Comparison of ENCODE assay signal across 9 mouse cellular contexts in the genomic region with DNA sequence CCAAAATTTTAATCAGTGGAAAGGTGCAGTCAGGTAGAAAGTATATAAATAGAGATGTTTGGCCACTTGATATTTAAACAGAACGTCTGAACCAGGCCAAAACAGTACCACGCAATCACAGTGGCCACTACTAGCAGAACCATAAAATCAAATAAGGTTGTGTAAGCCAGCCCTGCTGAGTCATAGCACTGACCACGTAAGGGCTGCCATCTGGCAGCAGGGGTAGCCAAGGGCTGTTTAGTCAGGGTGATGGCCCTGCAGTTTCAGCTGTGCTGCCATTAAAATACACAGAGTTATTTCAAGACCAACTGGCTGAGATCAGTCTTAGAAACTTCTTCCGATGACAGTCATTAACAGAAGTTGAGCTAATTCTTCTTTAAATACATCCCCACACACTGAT. TPM values are rescaled to one million over a fixed set of nuclear protein-coding genes. Genes with fewer than 3 reads are reported as not detected.
DNase-seq lines count a peak whose midpoint lies in the region; ATAC-seq and TF ChIP-seq lines count a peak whose summit lies in the region.
"Had no signal": no experiment of that assay in that cellular context is flagged by ENCODE, and none has a peak within 500 bp of the region (broad histone marks: within the 10 kb centered on the region; RNA-seq: fewer than 3 reads in every experiment).

No protein-coding gene starts in this region.

- no peak overlapping the region for H3K4me3 ChIP-seq in C2C12 (ENCODE audit: insufficient read depth, poor library complexity, severe bottlenecking)
- H3K4me3 ChIP-seq in lung, postnatal 0 days (ENCODE audit: low read depth, low read length) = no peak overlapping the region
- H3K4me3 ChIP-seq: erythroblast, embryonic 14.5 days had no signal

- POLR2A ChIA-PET in Patski (lab: Charles Lee) = no interaction called here

- no peaks in the 10 kb centered on the region for H3K4me1 ChIP-seq in lung, postnatal 0 days (ENCODE audit: insufficient read depth, low read depth, low read length)

- H3K79me3 ChIP-seq in C2C12 (ENCODE audit: low read depth) = no peaks in the 10 kb centered on the region

- no peak overlapping the region for H3K9ac ChIP-seq in lung, postnatal 0 days (replicated peaks; ENCODE audit: low read depth)

- in situ Hi-C loops in Patski (cut with MboI; ENCODE audit: low pct_unique_long_range_greater_than_20kb) = no loop called here

- no peak for TF ChIP-seq EP300 in lung, postnatal 0 days (IDR thresholded peaks at IDR 0.05)

- no peaks in the 10 kb centered on the region for H3K79me2 ChIP-seq in C2C12 (ENCODE audit: control insufficient read depth, insufficient read depth)

- H3K36me3 ChIP-seq in C2C12 (ENCODE audit: control insufficient read depth, insufficient read depth) = no peaks in the 10 kb centered on the region
- H3K36me3 ChIP-seq in lung, postnatal 0 days (ENCODE audit: insufficient read depth, low read length) = no peaks in the 10 kb centered on the region

- H3K9me3 ChIP-seq in lung, postnatal 0 days (ENCODE audit: low read length) = no peaks in the 10 kb centered on the region

- DNase-seq in Patski (ENCODE audit: low read depth, low spot score) = peak; percentile 68
- peak; percentile 75 to 78 for DNase-seq in cerebellum, postnatal 36 days
- peak; percentile 27 for DNase-seq in lung, postnatal 0 days (ENCODE audit: low spot score)
- no peak for DNase-seq in testis, postnatal 10 days (ENCODE audit: low spot score)
- DNase-seq in retina, embryonic 14.5 days (ENCODE audit: low spot score) = no peak
- no peak for DNase-seq in layer of hippocampus, adult 11-12 months (ENCODE audit: low spot score)

- ATAC-seq in Patski = peak; percentile 60
- ATAC-seq in lung, postnatal 0 days = peak; percentile 42; the same call in 1 of the 2 replicates
- ATAC-seq: hindbrain, embryonic 16.5 days had no signal

- H3K27me3 ChIP-seq in C2C12 (ENCODE audit: control insufficient read depth, insufficient read depth, insufficient read length) = no peaks in the 10 kb centered on the region
- H3K27me3 ChIP-seq in Patski = no peaks in the 10 kb centered on the region
- H3K27me3 ChIP-seq in lung, postnatal 0 days (replicated peaks; ENCODE audit: insufficient read depth, low read length) = no peaks in the 10 kb centered on the region

- no peak overlapping the region for H3K27ac ChIP-seq in lung, postnatal 0 days (ENCODE audit: low read length)

- no peak overlapping the region for H3K4me2 ChIP-seq in lung, postnatal 0 days (replicated peaks; ENCODE audit: low read depth, low read length)

- no peak overlapping the region for H3ac ChIP-seq in C2C12 (ENCODE audit: control insufficient read depth, insufficient read length, low read depth)

- TF ChIP-seq CTCF in C2C12 (IDR thresholded peaks at IDR 0.05; ENCODE audit: control insufficient read depth, insufficient read depth, insufficient read length) (no peak), Patski (IDR thresholded peaks at IDR 0.05) (no peak)
- TF ChIP-seq CTCF in lung, postnatal 0 days (IDR thresholded peaks at IDR 0.05) = no peak

- CTCF ChIA-PET in Patski (lab: Charles Lee) = interaction anchor here (1.0 kb wide), 1 partner anchor 10 kb away, joined by 3 read pairs; no protein-coding TSS in a partner anchor

- 62% methylated on average over 4 of the region's 4 CpGs for WGBS in lung, postnatal 0 days

TF ChIP-seq in C2C12, 6 proteins besides CTCF, POLR2A, EP300 and RAD21:
- TF ChIP-seq CEBPB (IDR thresholded peaks at IDR 0.05; ENCODE audit: low read depth) (peak; percentile 88), USF1 (IDR thresholded peaks at IDR 0.05; ENCODE audit: low read depth) (no peak), MAX (IDR thresholded peaks at IDR 0.05) (peak; percentile 55), MYOD1 (IDR thresholded peaks at IDR 0.05; ENCODE audit: control insufficient read depth, insufficient read length, low read depth) (peak; percentile 69), FOSL1 (IDR thresholded peaks at IDR 0.05; ENCODE audit: insufficient read depth, low read length, poor library complexity, severe bottlenecking) (peak; percentile 55), MYOG (IDR thresholded peaks at IDR 0.05; ENCODE audit: control insufficient read depth, extremely low read depth, insufficient read length) (no peak)

RNA-seq across cellular contexts. Expression of a gene that starts 5.5 kb away (rescaled TPM):
- polyA plus RNA-seq in C2C12 (2012; fragmentation: generic; extraction: Trizol) = 83.6 TPM
- 135 TPM for polyA plus RNA-seq in Patski (2021)
- 61.6 and 69.9 TPM in 2 replicates for polyA plus RNA-seq in lung, postnatal 0 days (2015; fragmentation: Nextera tagmentation; extraction: Ambion mirVana)

RNA-seq across cellular contexts. Expression of a gene that starts 5.8 kb away (rescaled TPM):
- polyA plus RNA-seq in C2C12 (2012; fragmentation: generic; extraction: Trizol) (0.35 TPM), Patski (2021) (0.95 TPM)
- polyA plus RNA-seq in lung, postnatal 0 days (2015; fragmentation: Nextera tagmentation; extraction: Ambion mirVana) = 0.57 and 0.83 TPM in 2 replicates
- polyA plus RNA-seq: erythroblast, embryonic 14.5 days had no signal

RNA-seq across cellular contexts. Expression of a gene that starts 43.8 kb away (rescaled TPM):
- polyA plus RNA-seq in C2C12 (2012; fragmentation: generic; extraction: Trizol) = 0.13 TPM
- polyA plus RNA-seq in Patski (2021) = not detected
- 0.16 and 0.25 TPM in 2 replicates for polyA plus RNA-seq in lung, postnatal 0 days (2015; fragmentation: Nextera tagmentation; extraction: Ambion mirVana)
- polyA plus RNA-seq: erythroblast, embryonic 14.5 days had no signal

RNA-seq across cellular contexts. Expression of a gene that starts 47.5 kb away (rescaled TPM):
- 25.4 TPM for polyA plus RNA-seq in C2C12 (2012; fragmentation: generic; extraction: Trizol)
- 74.4 TPM for polyA plus RNA-seq in Patski (2021)
- 7.0 and 9.2 TPM in 2 replicates for polyA plus RNA-seq in lung, postnatal 0 days (2015; fragmentation: Nextera tagmentation; extraction: Ambion mirVana)

Comparison
In these comparisons a context has a peak if more than half of its experiments do, and no peak if none do; other contexts are left out.
1. DNase-seq: peak in Patski (single experiment), cerebellum, postnatal 36 days (2 of 2) and lung, postnatal 0 days (single experiment); none in testis, postnatal 10 days (single experiment), retina, embryonic 14.5 days (single experiment) and layer of hippocampus, adult 11-12 months (single experiment).